8 mouse cellular contexts compared by ENCODE assay signal in the genomic region with DNA sequence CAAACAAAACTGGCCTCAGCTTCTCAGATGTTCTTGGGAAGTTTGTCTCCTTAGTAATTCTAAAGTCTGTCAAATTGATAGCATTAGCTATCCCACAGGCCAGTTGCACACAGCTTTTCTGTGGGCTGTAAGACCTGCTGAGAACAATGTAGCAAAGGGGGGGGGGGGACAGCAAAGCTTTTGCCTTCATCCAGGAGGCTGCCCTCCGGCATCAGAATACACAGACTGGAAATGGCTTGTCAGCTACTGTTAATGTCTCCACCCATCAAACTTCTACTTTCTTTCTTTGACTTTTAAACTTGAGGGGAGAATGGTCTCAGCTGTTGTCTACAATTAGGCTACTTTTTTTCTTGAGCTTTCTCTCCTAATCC. TPM values are rescaled to one million over a fixed set of nuclear protein-coding genes. Genes with fewer than 3 reads are reported as not detected.
DNase-seq lines count a peak whose midpoint lies in the region; ATAC-seq and TF ChIP-seq lines count a peak whose summit lies in the region.

No protein-coding gene starts in this region.

- peak overlapping the region; percentile 72 for H3K27ac ChIP-seq in forebrain, embryonic 16.5 days (ENCODE audit: low read length)
- H3K27ac ChIP-seq in forebrain, embryonic 11.5 days (ENCODE audit: low read depth, low read length), result no peak overlapping the region
- peak overlapping the region; percentile 92 for H3K27ac ChIP-seq in left cerebral cortex, adult 2 months
- H3K27ac ChIP-seq in embryonic facial prominence, embryonic 14.5 days (replicated peaks; ENCODE audit: low read depth, low read length), result peak overlapping the region; percentile 61
- H3K27ac ChIP-seq in liver, embryonic 15.5 days (replicated peaks), result peak overlapping the region; percentile 67

- no peak for TF ChIP-seq CTCF in left cerebral cortex, adult 2 months (IDR thresholded peaks at IDR 0.05)

- no peak overlapping the region for H3K9ac ChIP-seq in forebrain, embryonic 16.5 days (replicated peaks; ENCODE audit: low read depth, low read length)
- no peak overlapping the region for H3K9ac ChIP-seq in forebrain, embryonic 11.5 days (ENCODE audit: low read length)
- no peak overlapping the region for H3K9ac ChIP-seq in embryonic facial prominence, embryonic 14.5 days (ENCODE audit: low read depth, low read length)
- H3K9ac ChIP-seq in liver, embryonic 15.5 days, result no peak overlapping the region

- ATAC-seq in forebrain, embryonic 16.5 days, result peak; percentile 1; the same call in 1 of the 2 replicates
- ATAC-seq in forebrain, embryonic 11.5 days (replicated peaks; ENCODE audit: low FRiP score), result no peak
- ATAC-seq in embryonic facial prominence, embryonic 14.5 days (ENCODE audit: low read depth), result peak; percentile 21; the same call in 1 of the 2 replicates
- no peak for ATAC-seq in liver, embryonic 15.5 days (ENCODE audit: insufficient read depth)

- peak overlapping the region; percentile 32 for H3K4me2 ChIP-seq in forebrain, embryonic 16.5 days (ENCODE audit: low read length)
- no peak overlapping the region for H3K4me2 ChIP-seq in forebrain, embryonic 11.5 days (ENCODE audit: low read depth, low read length, severe bottlenecking)
- no peak overlapping the region; the same call in 1 of the 2 replicates for H3K4me2 ChIP-seq in embryonic facial prominence, embryonic 14.5 days (ENCODE audit: low read depth, low read length)
- H3K4me2 ChIP-seq in liver, embryonic 15.5 days, result 0 out of 2 replicates have a peak overlapping the region, but pooled peaks have one; percentile 41

- H3K4me1 ChIP-seq in forebrain, embryonic 16.5 days (replicated peaks; ENCODE audit: control insufficient read depth, insufficient read depth, low read length), result peaks cover 9% of the 10 kb centered on the region
- peaks cover 5% of the 10 kb centered on the region; the same call in 1 of the 2 replicates for H3K4me1 ChIP-seq in forebrain, embryonic 11.5 days (replicated peaks; ENCODE audit: control insufficient read depth, insufficient read depth, low read length)
- H3K4me1 ChIP-seq in embryonic facial prominence, embryonic 14.5 days (ENCODE audit: control insufficient read depth, insufficient read depth, low read length), result peaks cover 18% of the 10 kb centered on the region
- H3K4me1 ChIP-seq in liver, embryonic 15.5 days (replicated peaks), result peaks cover 36% of the 10 kb centered on the region

- DNase-seq in forebrain, embryonic 11.5 days (ENCODE audit: low spot score), result no peak
- DNase-seq in left cerebral cortex, adult 2 months (ENCODE audit: extremely low spot score in 1 of 2, low spot score in 2 of 2), result no peak
- no peak for DNase-seq in left cerebral cortex, postnatal 25 days (ENCODE audit: low spot score in 2 of 2)
- no peak for DNase-seq in embryonic facial prominence, embryonic 14.5 days (ENCODE audit: low spot score)
- no peak for DNase-seq in urinary bladder, postnatal 4 days (ENCODE audit: low spot score in 2 of 2)
- no peak for DNase-seq in urinary bladder, postnatal 25 days (ENCODE audit: low spot score)

- no peaks in the 10 kb centered on the region for H3K36me3 ChIP-seq in forebrain, embryonic 16.5 days (ENCODE audit: control insufficient read depth, insufficient read depth)
- no peaks in the 10 kb centered on the region for H3K36me3 ChIP-seq in forebrain, embryonic 11.5 days (ENCODE audit: control insufficient read depth, insufficient read depth, low read length)
- H3K36me3 ChIP-seq in embryonic facial prominence, embryonic 14.5 days (ENCODE audit: control insufficient read depth, insufficient read depth, low read length), result no peaks in the 10 kb centered on the region
- no peaks in the 10 kb centered on the region for H3K36me3 ChIP-seq in liver, embryonic 15.5 days (replicated peaks)

- H3K4me3 ChIP-seq in forebrain, embryonic 16.5 days (replicated peaks; ENCODE audit: low read length), result no peak overlapping the region
- H3K4me3 ChIP-seq in forebrain, embryonic 11.5 days (ENCODE audit: low read depth, low read length), result no peak overlapping the region
- H3K4me3 ChIP-seq in left cerebral cortex, adult 2 months, result peak overlapping the region; percentile 37; the same call in 1 of the 2 replicates
- H3K4me3 ChIP-seq in embryonic facial prominence, embryonic 14.5 days (ENCODE audit: low read depth, low read length), result no peak overlapping the region
- H3K4me3 ChIP-seq in liver, embryonic 15.5 days (replicated peaks), result no peak overlapping the region

- intact Hi-C loops in left cerebral cortex, adult 2 months (cut with DNase I), result loop anchor here (10.0 kb wide), 2 partner anchors 176 to 206 kb away; no protein-coding TSS in a partner anchor
- intact Hi-C loops in left cerebral cortex, postnatal 25 days (cut with DNase I), result no loop called here

- H3K27me3 ChIP-seq in forebrain, embryonic 16.5 days (replicated peaks; ENCODE audit: control insufficient read depth, insufficient read depth, low read length), result no peaks in the 10 kb centered on the region
- no peaks in the 10 kb centered on the region for H3K27me3 ChIP-seq in forebrain, embryonic 11.5 days (ENCODE audit: control insufficient read depth, insufficient read depth, low read length)
- H3K27me3 ChIP-seq in embryonic facial prominence, embryonic 14.5 days (replicated peaks; ENCODE audit: control insufficient read depth, insufficient read depth, low read length), result no peaks in the 10 kb centered on the region
- H3K27me3 ChIP-seq in liver, embryonic 15.5 days, result peaks cover 1% of the 10 kb centered on the region; the same call in 1 of the 2 replicates

- no peaks in the 10 kb centered on the region for H3K9me3 ChIP-seq in forebrain, embryonic 16.5 days (ENCODE audit: control insufficient read depth, low read length)
- H3K9me3 ChIP-seq in forebrain, embryonic 11.5 days (ENCODE audit: control insufficient read depth, low read length), result no peaks in the 10 kb centered on the region; the same call in 1 of the 2 replicates
- H3K9me3 ChIP-seq in embryonic facial prominence, embryonic 14.5 days (ENCODE audit: control insufficient read depth, low read length), result no peaks in the 10 kb centered on the region
- H3K9me3 ChIP-seq in liver, embryonic 15.5 days (replicated peaks), result no peaks in the 10 kb centered on the region

- 55% methylated on average over 1 of the region's 1 CpGs for WGBS in forebrain, embryonic 16.5 days
- 100% methylated on average over 1 of the region's 1 CpGs for WGBS in forebrain, embryonic 11.5 days
- 40% methylated on average over 1 of the region's 1 CpGs for WGBS in embryonic facial prominence, embryonic 14.5 days
- WGBS in liver, embryonic 15.5 days (ENCODE audit: insufficient replicate concordance), result 83% methylated on average over 1 of the region's 1 CpGs

RNA-seq across cellular contexts. Expression of gene Mgst2, which starts 48.2 kb away (rescaled TPM):
- polyA plus RNA-seq in forebrain, embryonic 16.5 days (2015; fragmentation: Nextera tagmentation; extraction: Ambion mirVana), result 0.27 and 0.56 TPM in 2 replicates
- polyA plus RNA-seq in forebrain, embryonic 11.5 days (2014; fragmentation: Nextera tagmentation; extraction: Ambion mirVana), result 0.28 TPM in 1 of 2 replicates, not detected in the other
- total RNA-seq in left cerebral cortex, adult 2 months (2021), result not detected
- not detected for total RNA-seq in left cerebral cortex, postnatal 25 days (2021)
- polyA plus RNA-seq in embryonic facial prominence, embryonic 14.5 days (2014; fragmentation: Nextera tagmentation; extraction: Ambion mirVana), result 4.1 and 6.6 TPM in 2 replicates
- polyA plus RNA-seq in liver, embryonic 15.5 days (2015; fragmentation: Nextera tagmentation; extraction: Ambion mirVana), result 20.8 and 24.4 TPM in 2 replicates

Comparison
In these comparisons a context has a peak if more than half of its experiments do, and no peak if none do; other contexts are left out.
1. ATAC-seq: peak in forebrain, embryonic 16.5 days (single experiment) and embryonic facial prominence, embryonic 14.5 days (single experiment); none in forebrain, embryonic 11.5 days (single experiment) and liver, embryonic 15.5 days (single experiment).
2. H3K4me2 ChIP-seq: peak in forebrain, embryonic 16.5 days (single experiment) and liver, embryonic 15.5 days (single experiment); none in forebrain, embryonic 11.5 days (single experiment) and embryonic facial prominence, embryonic 14.5 days (single experiment).